Mouse (Mus musculus) urinary bladder, postnatal 0 days (tissue): Measurements from ENCODE around the gene Atp1a1. TPM values are rescaled to one million over a fixed set of nuclear protein-coding genes. Genes with fewer than 3 reads are reported as not detected.

Experiments used
- polyA plus RNA-seq: library from polyadenylated mRNA; unstranded; fragments of >200 nt; fragmentation: Nextera tagmentation; extraction: Ambion mirVana; gene quantifications from 2 replicates; pipeline ENCODE4 v1.2.1, GENCODE M21; 2015

Gene Atp1a1
- polyA plus RNA-seq = 84.7 and 87.2 TPM in 2 replicates

DNA sequence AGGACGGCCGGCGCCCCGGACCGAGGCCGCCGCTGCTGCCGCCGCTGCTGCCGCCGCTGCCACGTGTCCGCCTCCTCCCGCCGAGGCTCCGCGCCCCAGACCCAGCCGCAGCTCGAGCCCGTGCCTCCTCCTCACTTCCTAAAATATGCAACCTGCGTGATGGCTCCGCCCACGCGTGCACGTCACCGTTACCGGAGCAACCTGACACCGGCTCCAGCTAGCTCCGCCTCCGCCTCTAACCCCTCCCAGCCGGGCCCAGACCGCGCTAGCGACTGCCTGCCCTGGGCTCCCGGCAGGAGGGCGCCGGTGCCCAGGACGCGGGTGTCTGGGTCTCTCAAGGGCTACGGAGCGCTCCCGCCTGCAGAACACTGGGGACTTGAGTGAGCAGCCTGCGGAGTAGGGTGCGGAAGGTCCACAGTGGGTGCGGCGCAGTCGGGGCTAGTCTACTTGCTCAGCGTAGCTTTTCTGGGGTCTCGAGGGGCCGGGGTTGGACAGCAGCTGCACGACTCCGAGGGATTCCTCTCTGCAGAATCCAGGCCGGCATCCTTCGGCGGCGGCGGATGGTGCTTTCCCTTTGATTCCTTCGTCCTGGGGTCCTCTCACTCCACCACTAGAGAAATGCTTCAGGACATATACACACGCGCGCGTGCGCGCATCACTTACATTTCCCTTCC, at the start of gene Atp1a1:
Atp1a1 (minus strand) TSS at position 135 of the 674 bp plus-strand sequence.

Other genes starting within 250 kb of the Atp1a1 start
- 13.8 and 14.8 TPM in 2 replicates for gene Igsf3, start 227.6 kb downstream of the Atp1a1 start, polyA plus RNA-seq
- 0.14 and 0.15 TPM in 2 replicates for gene Mab21l3, start 244.3 kb upstream of the Atp1a1 start, polyA plus RNA-seq